Mouse (Mus musculus) liver, embryonic 14.5 days (tissue): ENCODE measurements around the gene Ssr2. TPM values are rescaled to one million over a fixed set of nuclear protein-coding genes. Genes with fewer than 3 reads are reported as not detected.

Experiments
- ATAC-seq: fragments of 200-750 bp; cut with Nextera tagmentation; 2 replicates; pipeline ENCODE4 v1.8.0; 2017; ENCODE audit warnings: moderate number of reproducible peaks, mild to moderate bottlenecking, moderate library complexity; ENCODE audit not compliant: insufficient read depth
- DNase-seq, 3 experiments: peaks; one replicate each; pipeline ENCODE4 v3.0.0-alpha.2; 2012 to 2013; ENCODE audit warnings: low read depth in 3 of 3, low spot score in 3 of 3
- H3K27ac ChIP-seq: fragments of 300-500 bp; sonication (generic); 2 replicates; pipeline ENCODE4 v1.5.1; 2014; ENCODE audit warnings: moderate library complexity, mild to moderate bottlenecking, control low read depth, inconsistent platforms
- H3K27me3 ChIP-seq: fragments of 300-500 bp; sonication (generic); 2 replicates; pipeline ENCODE4 v1.6.1; 2014; ENCODE audit warnings: mild to moderate bottlenecking, low read length, moderate library complexity; ENCODE audit not compliant: control insufficient read depth, insufficient read depth
- H3K36me3 ChIP-seq: fragments of 300-500 bp; sonication (generic); replicated peaks from 2 replicates; pipeline ENCODE4 v1.6.1; 2014; ENCODE audit warnings: low read depth; ENCODE audit not compliant: control insufficient read depth, insufficient read depth
- H3K4me1 ChIP-seq, 2 experiments: fragments of 200-500 bp in 1 of 2; fragments of 300-500 bp in 1 of 2; sonication (generic) in 1 of 2; replicated peaks; 2 replicates each; pipeline ENCODE4 v1.6.1; 2012 to 2014; ENCODE audit warnings: antibody characterized with exemption in 1 of 2, inconsistent platforms in 1 of 2, low read length in 1 of 2; ENCODE audit not compliant: control insufficient read depth in 2 of 2, insufficient read depth in 2 of 2
- H3K4me2 ChIP-seq: fragments of 300-500 bp; sonication (generic); 2 replicates; pipeline ENCODE4 v1.6.1; 2014; ENCODE audit warnings: low read depth, mild to moderate bottlenecking, control low read depth, moderate library complexity
- H3K4me3 ChIP-seq, 2 experiments: fragments of 200-500 bp in 1 of 2; fragments of 300-500 bp in 1 of 2; sonication (generic) in 1 of 2; 2 replicates each; pipeline ENCODE4 v1.5.1; 2012 to 2014; ENCODE audit warnings: low read depth in 2 of 2, low read length in 2 of 2, mild to moderate bottlenecking in 2 of 2, control low read depth in 1 of 2, inconsistent platforms in 1 of 2, moderate library complexity in 1 of 2; ENCODE audit not compliant: insufficient read depth in 1 of 2
- H3K9ac ChIP-seq: fragments of 300-500 bp; sonication (generic); replicated peaks from 2 replicates; pipeline ENCODE4 v1.6.1; 2014; ENCODE audit warnings: mild to moderate bottlenecking, control low read depth, moderate library complexity
- H3K9me3 ChIP-seq: fragments of 300-500 bp; sonication (generic); 2 replicates; pipeline ENCODE4 v1.6.1; 2016; ENCODE audit warnings: low read length, mixed read lengths; ENCODE audit not compliant: control insufficient read depth
- CTCF ChIP-seq: IDR thresholded peaks from 2 replicates; pipeline ENCODE4 v1.5.1; 2016; ENCODE audit warnings: antibody characterized with exemption, low read depth, control low read depth
- EP300 ChIP-seq: IDR thresholded peaks from 2 replicates; pipeline ENCODE4 v1.6.1; 2016; ENCODE audit warnings: antibody characterized with exemption, low read depth
- WGBS: fragments of 180-500 bp; shearing (Covaris S2); extraction: QIAGEN DNeasy Blood & Tissue Kit; methylation state at CpG from one replicate; pipeline ENCODE4 v1.1.7; 2014; ENCODE audit not compliant: insufficient replicate concordance; 5-methylcytosine and 5-hydroxymethylcytosine counted together
- polyA plus RNA-seq, 2 experiments: library from polyadenylated mRNA; depleted of rRNA in 1 of 2; stranded (reverse) in 1 of 2; unstranded in 1 of 2; fragments of >200 nt; fragmentation: Nextera tagmentation in 1 of 2; extraction: Ambion mirVana in 1 of 2; gene quantifications; 2 replicates each; pipeline versions ENCODE4 v1.2.1 to v1.2.3; 2012 to 2014

Gene Ssr2
- polyA plus RNA-seq, 2 experiments: 165 to 173 TPM

GRCm38 (mm10) chr3:88540085-88540484 lies 35.6 kb upstream of the Ssr2 start:
- Histone ChIP-seq H3K36me3 (no peaks in the 10 kb centered on the region), H3K27me3 (no peaks in the 10 kb centered on the region), H3K9me3 (no peaks in the 10 kb centered on the region), H3K9ac (no peak overlapping the region), H3K27ac (no peak overlapping the region), H3K4me1 (peaks cover 5 to 15% of the 10 kb centered on the region in 2 experiments), H3K4me2 (no peak overlapping the region), H3K4me3 (no peak overlapping the region)
- ATAC-seq (no peak), DNase-seq (no peak)
- 68% methylated on average over 5 of the region's 5 CpGs for WGBS
- TF ChIP-seq CTCF (no peak), EP300 (no peak)

- ATAC-seq: no peak
- no peak overlapping the region for H3K9ac ChIP-seq
- H3K4me1 ChIP-seq: peaks cover 0 to 12% of the 10 kb centered on the region in 2 experiments; a peak in 3 of 4 replicates
- H3K4me2 ChIP-seq: no peak overlapping the region
- H3K4me3 ChIP-seq: no peak overlapping the region
- no peak overlapping the region for H3K27ac ChIP-seq
- no peaks in the 10 kb centered on the region for H3K27me3 ChIP-seq
- TF ChIP-seq CTCF (no peak), EP300 (no peak)
- no peaks in the 10 kb centered on the region for H3K9me3 ChIP-seq
- no peaks in the 10 kb centered on the region for H3K36me3 ChIP-seq
- no peak for DNase-seq
- 69% methylated on average over 7 of the region's 7 CpGs for WGBS
Observed at GRCm38 (mm10) chr3:88541622-88542401, 33.9 kb upstream of the Ssr2 start.

- H3K27ac ChIP-seq: no peak overlapping the region
- no peaks in the 10 kb centered on the region for H3K27me3 ChIP-seq
- H3K9me3 ChIP-seq: no peaks in the 10 kb centered on the region
- H3K4me2 ChIP-seq: no peak overlapping the region
- ATAC-seq: no peak
- peaks cover 3 to 13% of the 10 kb centered on the region in 2 experiments; a peak in 1 of 4 replicates for H3K4me1 ChIP-seq
- no peaks in the 10 kb centered on the region for H3K36me3 ChIP-seq
- H3K4me3 ChIP-seq: no peak overlapping the region
- no peak for TF ChIP-seq CTCF
- TF ChIP-seq EP300: no peak
- no peak overlapping the region for H3K9ac ChIP-seq
- DNase-seq: no peak
- 64% methylated on average over 4 of the region's 4 CpGs for WGBS
Observed at GRCm38 (mm10) chr3:88542486-88542885, 33.2 kb upstream of the Ssr2 start.

GRCm38 (mm10) chr3:88543174-88543573 lies 32.5 kb upstream of the Ssr2 start:
- no peak for TF ChIP-seq EP300
- TF ChIP-seq CTCF: no peak
- Histone ChIP-seq H3K4me3 (no peak overlapping the region), H3K9me3 (no peaks in the 10 kb centered on the region), H3K27me3 (no peaks in the 10 kb centered on the region), H3K27ac (no peak overlapping the region), H3K4me2 (no peak overlapping the region), H3K4me1 (peaks cover 3 to 13% of the 10 kb centered on the region in 2 experiments; a peak in 1 of 4 replicates), H3K9ac (no peak overlapping the region), H3K36me3 (no peaks in the 10 kb centered on the region)
- ATAC-seq (no peak), DNase-seq (no peak)
- WGBS: 69% methylated on average over 8 of the region's 8 CpGs

- DNase-seq: no peak
- H3K4me2 ChIP-seq: no peak overlapping the region
- no peak for ATAC-seq
- no peak overlapping the region for H3K27ac ChIP-seq
- H3K9me3 ChIP-seq: no peaks in the 10 kb centered on the region
- H3K4me3 ChIP-seq: no peak overlapping the region
- H3K27me3 ChIP-seq: no peaks in the 10 kb centered on the region
- TF ChIP-seq CTCF: no peak
- no peak for TF ChIP-seq EP300
- no peak overlapping the region for H3K9ac ChIP-seq
- peaks cover 3 to 13% of the 10 kb centered on the region in 2 experiments; a peak in 1 of 4 replicates for H3K4me1 ChIP-seq
- H3K36me3 ChIP-seq: no peaks in the 10 kb centered on the region
- WGBS: 34% methylated on average over 5 of the region's 5 CpGs
Observed at GRCm38 (mm10) chr3:88543651-88544410, 31.8 kb upstream of the Ssr2 start.
